Mouse (Mus musculus) lung, adult 2 months (tissue): ENCODE results near the gene Ttc34.

Experiments
- CTCF ChIP-seq: fragments of 200-500 bp; IDR thresholded peaks from 2 replicates; pipeline ENCODE4 v1.5.1; 2011; ENCODE audit warnings: mild to moderate bottlenecking, low read length, control low read depth; ENCODE audit not compliant: insufficient read depth
- POLR2A ChIP-seq: fragments of 200-500 bp; IDR thresholded peaks from 2 replicates; pipeline ENCODE4 v1.6.1; 2011; ENCODE audit warnings: low read depth, mild to moderate bottlenecking, control low read depth, low read length, borderline replicate concordance; ENCODE audit errors: extremely low read depth

- TF ChIP-seq CTCF, result no peak
- no peak for TF ChIP-seq POLR2A
Observed at GRCm38 (mm10) chr4:154836183-154836915, 910 bp upstream of the Ttc34 start.
